Mouse (Mus musculus) lung, postnatal 0 days (tissue): Measurements from ENCODE around the gene Fyn.

ENCODE experiments used
- CTCF ChIP-seq: IDR thresholded peaks from 2 replicates; pipeline ENCODE4 v1.5.1; 2016; ENCODE audit warnings: antibody characterized with exemption, mild to moderate bottlenecking
- EP300 ChIP-seq: IDR thresholded peaks from 2 replicates; pipeline ENCODE4 v1.6.1; 2016; ENCODE audit warnings: antibody characterized with exemption, mild to moderate bottlenecking, control low read depth

GRCm38 (mm10) chr10:39471040-39471713 lies 102.5 kb downstream of the Fyn start:
- TF ChIP-seq CTCF: no peak
- no peak for TF ChIP-seq EP300
